In the genomic region with DNA sequence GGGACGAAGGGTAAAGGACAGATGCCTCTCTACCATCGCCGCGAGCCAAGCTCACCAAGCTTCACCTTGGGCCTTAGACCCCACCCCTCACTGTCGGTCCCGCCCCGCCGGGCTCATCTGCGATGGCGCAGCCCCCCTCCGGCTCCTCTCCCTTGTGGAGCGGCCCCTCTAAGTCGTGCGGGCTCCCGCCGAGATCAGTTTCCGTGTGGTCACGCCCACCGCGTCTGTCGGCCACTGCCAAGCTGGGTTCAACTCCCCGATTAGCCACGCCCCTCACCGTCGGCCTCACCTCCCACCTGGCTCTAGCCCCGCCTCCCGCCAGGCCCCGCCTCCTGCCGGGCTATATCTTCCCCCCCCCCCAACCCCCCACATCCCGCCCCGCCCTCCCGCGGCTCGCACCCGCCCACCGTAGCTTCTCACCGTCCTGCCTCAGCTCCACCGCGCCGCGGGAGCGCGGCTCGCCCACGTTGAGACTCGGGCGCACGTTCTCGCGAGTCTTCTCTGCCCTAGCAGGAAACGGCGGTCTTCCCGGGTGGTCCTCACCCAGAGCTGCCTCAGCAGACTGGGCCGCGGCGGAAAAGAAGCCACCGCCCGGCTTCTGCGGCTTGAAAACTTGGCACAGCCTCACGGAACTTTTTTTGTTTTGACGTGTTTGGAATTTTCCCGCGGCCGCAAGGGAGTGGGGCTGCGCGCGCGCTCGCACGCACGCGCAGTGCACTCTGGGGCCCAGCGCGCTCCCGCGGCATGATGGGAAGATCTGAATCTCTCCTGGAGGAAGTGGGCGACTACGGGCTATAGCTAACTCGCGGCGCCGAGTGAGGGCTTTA, we compare ENCODE assay signal across 8 mouse cellular contexts.
DNase-seq lines count a peak whose midpoint lies in the region; ATAC-seq and TF ChIP-seq lines count a peak whose summit lies in the region.

No protein-coding gene starts in this region.

- peaks cover 7% of the 10 kb centered on the region for H3K27me3 ChIP-seq in megakaryocyte, embryonic 14.5 days (replicated peaks)

- H3K36me3 ChIP-seq in megakaryocyte, embryonic 14.5 days (replicated peaks; ENCODE audit: low read length) = no peaks in the 10 kb centered on the region

- peaks cover 1% of the 10 kb centered on the region; the same call in 1 of the 2 replicates for H3K4me1 ChIP-seq in cortical plate, adult 2 months (ENCODE audit: control insufficient read depth, insufficient read depth, low read length)
- H3K4me1 ChIP-seq in megakaryocyte, embryonic 14.5 days = peaks cover 11% of the 10 kb centered on the region

- peak overlapping the region; percentile 71 for H3K4me3 ChIP-seq in cortical plate, adult 2 months (ENCODE audit: insufficient read depth, low read length)
- peak overlapping the region; percentile 95 for H3K4me3 ChIP-seq in megakaryocyte, embryonic 14.5 days (replicated peaks)

- TF ChIP-seq CTCF in cortical plate, adult 2 months (IDR thresholded peaks at IDR 0.05; ENCODE audit: extremely low read depth, insufficient read depth, low read length) = no peak

- ATAC-seq in activated CD4-positive, CD25-positive, alpha-beta regulatory T cell, adult 4 months = peak; percentile 83

- no peaks in the 10 kb centered on the region for H3K9me3 ChIP-seq in megakaryocyte, embryonic 14.5 days

- peak; percentile 83 to 90 for DNase-seq in gastrocnemius, adult 8-10 months (ENCODE audit: low spot score in 2 of 2)
- peak; percentile 92 for DNase-seq in hindlimb bud, embryonic 11.5 days (ENCODE audit: extremely low spot score, low read depth, low spot score)
- DNase-seq in left cerebral cortex, adult 8-10 months (ENCODE audit: low spot score in 2 of 2) = peak; percentile 87 to 89
- DNase-seq in right cerebral cortex, postnatal 10 days (ENCODE audit: low spot score in 2 of 2) = peak; percentile 92 to 95
- DNase-seq in urinary bladder, postnatal 25 days (ENCODE audit: low spot score) = peak; percentile 96

- H3K27ac ChIP-seq in cortical plate, adult 2 months (ENCODE audit: insufficient read depth, low read length) = peak overlapping the region; percentile 97

- peak; percentile 63; the same call in 1 of the 2 replicates for TF ChIP-seq POLR2A in cortical plate, adult 2 months (IDR thresholded peaks at IDR 0.05; ENCODE audit: extremely low read depth, insufficient read depth, low read length)

Comparison
In these comparisons a context has a peak if more than half of its experiments do, and no peak if none do; other contexts are left out.
1. Peak in every context shown above with its lines: DNase-seq, ATAC-seq, H3K4me3 ChIP-seq and H3K27ac ChIP-seq.